Mouse (Mus musculus) liver, postnatal 0 days (tissue): Measurements from ENCODE around the gene Noxo1. TPM values are rescaled to one million over a fixed set of nuclear protein-coding genes. Genes with fewer than 3 reads are reported as not detected.
A peak's percentile ranks its signal among the peaks of the same experiment; 100 is the strongest.

ENCODE experiments used
- ATAC-seq: fragments of 200-750 bp; cut with Nextera tagmentation; 2 replicates; pipeline ENCODE4 v1.8.0; 2017; ENCODE audit warnings: mild to moderate bottlenecking, moderate library complexity
- DNase-seq: peaks from one replicate; pipeline ENCODE4 v3.0.0-alpha.2; 2016
- H3K27ac ChIP-seq: fragments of 300-500 bp; sonication (generic); 2 replicates; pipeline ENCODE4 v1.5.1; 2014; ENCODE audit warnings: antibody characterized with exemption, moderate library complexity, mild to moderate bottlenecking, low read depth
- H3K27me3 ChIP-seq: fragments of 300-500 bp; sonication (generic); 2 replicates; pipeline ENCODE4 v1.6.1; 2014; ENCODE audit warnings: low read length, control low read depth, mixed read lengths; ENCODE audit not compliant: insufficient read depth
- H3K36me3 ChIP-seq: fragments of 300-500 bp; sonication (generic); replicated peaks from 2 replicates; pipeline ENCODE4 v1.6.1; 2014; ENCODE audit warnings: mild to moderate bottlenecking, control low read depth, low read length, moderate library complexity, mixed read lengths; ENCODE audit not compliant: insufficient read depth
- H3K4me1 ChIP-seq: fragments of 300-500 bp; sonication (generic); 2 replicates; pipeline ENCODE4 v1.6.1; 2014; ENCODE audit warnings: antibody characterized with exemption, mild to moderate bottlenecking, control low read depth; ENCODE audit not compliant: insufficient read depth
- H3K4me2 ChIP-seq: fragments of 300-500 bp; sonication (generic); 2 replicates; pipeline ENCODE4 v1.6.1; 2014; ENCODE audit warnings: low read depth, mild to moderate bottlenecking, low read length, moderate library complexity, mixed read lengths
- H3K4me3 ChIP-seq: fragments of 300-500 bp; sonication (generic); 2 replicates; pipeline ENCODE4 v1.5.1; 2014; ENCODE audit warnings: low read depth, low read length
- H3K9ac ChIP-seq: fragments of 300-500 bp; sonication (generic); replicated peaks from 2 replicates; pipeline ENCODE4 v1.6.1; 2014; ENCODE audit warnings: mild to moderate bottlenecking, moderate library complexity
- H3K9me3 ChIP-seq: fragments of 300-500 bp; sonication (generic); 2 replicates; pipeline ENCODE4 v1.6.1; 2016; ENCODE audit warnings: mild to moderate bottlenecking, control low read depth, low read length, mixed read lengths
- CTCF ChIP-seq: sonication (generic); IDR thresholded peaks from 2 replicates; pipeline ENCODE4 v1.5.1; 2016; ENCODE audit warnings: antibody characterized with exemption, low read depth
- EP300 ChIP-seq: IDR thresholded peaks from 2 replicates; pipeline ENCODE4 v1.6.1; 2016; ENCODE audit warnings: antibody characterized with exemption, low read depth, mild to moderate bottlenecking
- whole genome bisulfite sequencing: fragments of 180-500 bp; shearing (Covaris S2); extraction: QIAGEN DNeasy Blood & Tissue Kit; methylation state at CpG from one replicate; pipeline ENCODE4 v1.1.7; 2014; ENCODE audit not compliant: insufficient replicate concordance; 5-methylcytosine and 5-hydroxymethylcytosine counted together
- polyA plus RNA-seq: library from polyadenylated mRNA; unstranded; fragments of >200 nt; fragmentation: Nextera tagmentation; extraction: Ambion mirVana; gene quantifications from 2 replicates; pipeline ENCODE4 v1.2.1, GENCODE M21; 2015

Noxo1 gene
- polyA plus RNA-seq, 1 experiment from 2014 or later: 0.51 TPM

DNA sequence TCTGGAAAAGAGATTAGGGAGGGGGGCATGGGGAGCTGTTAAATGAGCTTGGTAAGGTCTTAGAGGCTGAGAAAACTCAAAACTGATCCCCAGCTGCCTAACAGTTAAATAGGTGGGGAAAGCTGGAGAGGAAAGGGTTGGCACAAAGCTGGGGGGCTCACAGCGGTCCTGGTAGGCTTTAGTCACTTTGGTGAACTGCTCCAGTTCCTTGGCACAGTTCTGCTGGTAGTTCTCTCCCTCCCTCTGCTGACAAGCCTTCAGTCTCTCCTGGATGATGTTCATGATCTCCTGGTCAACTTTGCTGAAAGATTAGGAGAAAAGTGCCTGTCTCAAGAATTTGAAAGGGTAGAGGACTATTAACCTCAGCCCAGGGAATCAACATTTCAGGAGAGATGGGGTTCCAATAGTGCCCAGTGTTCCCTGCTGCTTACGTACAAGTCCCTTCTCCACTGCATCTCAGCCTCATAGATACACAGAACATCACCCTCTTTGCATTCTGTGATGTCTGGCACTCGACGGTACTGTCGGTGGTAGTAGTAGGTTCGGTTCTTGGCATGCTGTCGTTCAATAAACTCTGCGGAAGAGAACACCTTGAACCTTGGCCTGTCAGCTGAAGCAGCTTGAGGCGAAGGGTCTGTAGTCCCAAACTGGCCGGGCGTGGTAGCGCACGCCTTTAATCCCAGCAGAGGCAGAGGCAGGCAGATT lies 26.3 kb downstream of the Noxo1 start:
- Histone ChIP-seq H3K4me2 (peak overlapping the region; percentile 88), H3K9ac (peak overlapping the region; percentile 94), H3K9me3 (no peaks in the 10 kb centered on the region), H3K4me3 (peak overlapping the region; percentile 73), H3K27ac (peak overlapping the region; percentile 85), H3K4me1 (peaks cover 32% of the 10 kb centered on the region), H3K27me3 (no peaks in the 10 kb centered on the region), H3K36me3 (peaks cover 19% of the 10 kb centered on the region)
- TF ChIP-seq CTCF (no peak), EP300 (no peak)
- WGBS: 32% methylated on average over 13 of the region's 13 CpGs
- DNase-seq (peak; percentile 21), ATAC-seq (no peak)

DNA sequence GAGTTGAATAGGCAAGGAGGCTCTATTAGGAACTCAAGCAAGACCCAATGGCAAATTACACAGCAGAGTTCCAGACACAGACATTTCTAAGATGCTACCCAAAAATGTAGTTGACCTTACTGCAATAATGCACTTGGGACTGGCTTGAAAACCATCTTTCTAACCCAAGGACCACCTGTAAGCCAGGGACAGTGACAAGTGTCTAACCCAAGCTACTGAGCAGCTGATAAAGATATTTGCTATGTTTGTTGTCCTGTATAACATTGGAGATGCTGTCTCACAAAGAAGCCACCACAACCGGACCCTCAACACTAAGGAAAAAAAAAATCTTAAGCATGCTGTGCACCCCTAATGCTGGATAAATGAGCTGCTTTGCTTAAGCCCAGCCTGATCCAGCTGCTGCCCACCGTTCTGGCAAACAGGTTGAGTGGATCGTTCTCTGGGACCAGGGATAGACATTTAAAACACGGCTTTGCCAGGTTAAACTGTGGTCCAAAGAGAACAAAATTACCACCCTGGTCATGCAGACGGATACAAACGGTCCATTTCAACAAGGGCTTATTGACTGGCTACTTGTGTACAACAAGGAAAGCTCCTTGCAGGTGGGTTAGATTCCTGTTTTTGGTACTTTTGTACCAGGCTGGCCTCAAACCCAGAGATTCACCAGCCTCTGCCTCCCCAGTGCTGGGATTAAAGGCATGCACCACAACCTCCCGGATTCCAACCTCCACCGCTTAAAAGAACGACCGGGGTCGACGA lies 27.3 kb downstream of the Noxo1 start:
- ATAC-seq (no peak), DNase-seq (peak; percentile 13)
- Histone ChIP-seq H3K27me3 (no peaks in the 10 kb centered on the region), H3K4me2 (peak overlapping the region; percentile 88), H3K4me3 (peak overlapping the region; percentile 73), H3K9ac (peak overlapping the region; percentile 94), H3K27ac (peak overlapping the region; percentile 85), H3K4me1 (peaks cover 32% of the 10 kb centered on the region), H3K9me3 (no peaks in the 10 kb centered on the region), H3K36me3 (peaks cover 16% of the 10 kb centered on the region)
- no peak for TF ChIP-seq EP300
- no peak for TF ChIP-seq CTCF
- WGBS: under 1% methylated on average over 12 of the region's 12 CpGs

DNA sequence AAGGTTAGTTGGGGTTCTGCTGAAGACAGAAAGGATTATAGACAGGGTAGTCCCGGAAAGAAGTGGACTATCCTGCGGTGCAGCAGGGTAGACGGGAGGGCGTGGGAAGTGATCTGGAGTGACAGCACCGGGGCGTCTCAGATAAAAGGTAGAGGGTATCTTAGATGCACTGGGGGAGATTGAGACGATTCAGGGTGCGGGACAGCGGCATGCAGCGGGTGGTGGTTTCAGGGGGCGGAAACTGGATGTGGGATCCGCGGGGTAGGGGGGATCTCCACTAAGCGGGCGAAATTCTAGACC lies 27.8 kb downstream of the Noxo1 start:
- WGBS: 0% methylated on average over 15 of the region's 15 CpGs
- Histone ChIP-seq H3K9me3 (no peaks in the 10 kb centered on the region), H3K9ac (peak overlapping the region; percentile 94), H3K4me3 (peak overlapping the region; percentile 73), H3K4me2 (peak overlapping the region; percentile 88), H3K27ac (peak overlapping the region; percentile 85), H3K36me3 (peaks cover 16% of the 10 kb centered on the region), H3K4me1 (peaks cover 28% of the 10 kb centered on the region), H3K27me3 (no peaks in the 10 kb centered on the region)
- ATAC-seq (peak; percentile 21), DNase-seq (no peak)
- TF ChIP-seq CTCF: no peak
- no peak; the same call in 1 of the 2 replicates for TF ChIP-seq EP300

DNA sequence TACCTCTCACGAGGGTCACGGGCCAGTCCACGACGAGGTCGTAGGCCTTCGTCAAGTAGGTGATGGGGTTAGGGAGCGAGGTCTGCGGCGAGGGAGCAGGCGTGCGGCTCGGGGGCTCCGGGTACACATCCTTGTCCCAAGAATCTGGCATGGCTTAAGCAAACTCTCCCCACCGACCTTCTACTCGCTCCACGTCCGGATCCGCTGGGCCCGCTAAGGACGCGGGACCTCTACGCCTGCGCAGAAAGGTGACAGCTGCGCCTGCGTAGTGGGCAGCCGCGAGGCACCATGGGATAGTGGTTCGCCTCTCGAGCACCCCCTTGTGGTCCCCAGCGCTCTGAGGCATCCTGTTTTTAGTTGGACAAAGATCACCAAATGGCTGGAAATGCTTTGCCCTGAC lies 28.1 kb downstream of the Noxo1 start, which contains the start of gene Ndufb10:
Gene Ndufb10 (minus strand): TSS at position 295 of the 400 bp plus-strand sequence.
- H3K27me3 ChIP-seq: no peaks in the 10 kb centered on the region
- TF ChIP-seq CTCF (peak; percentile 100), EP300 (no peak)
- peak within 1 kb of the TSS; percentile 85 for H3K27ac ChIP-seq
- H3K4me1 ChIP-seq: peaks cover 25% of the 10 kb centered on the region
- H3K36me3 ChIP-seq: peaks cover 16% of the 10 kb centered on the region
- peak; percentile 98 for DNase-seq
- H3K4me3 ChIP-seq: peak within 1 kb of the TSS; percentile 73
- peak; percentile 70 for ATAC-seq
- no peaks in the 10 kb centered on the region for H3K9me3 ChIP-seq
- peak within 1 kb of the TSS; percentile 94 for H3K9ac ChIP-seq
- peak within 1 kb of the TSS; percentile 88 for H3K4me2 ChIP-seq
- WGBS: 0% methylated on average over 30 of the region's 30 CpGs

DNA sequence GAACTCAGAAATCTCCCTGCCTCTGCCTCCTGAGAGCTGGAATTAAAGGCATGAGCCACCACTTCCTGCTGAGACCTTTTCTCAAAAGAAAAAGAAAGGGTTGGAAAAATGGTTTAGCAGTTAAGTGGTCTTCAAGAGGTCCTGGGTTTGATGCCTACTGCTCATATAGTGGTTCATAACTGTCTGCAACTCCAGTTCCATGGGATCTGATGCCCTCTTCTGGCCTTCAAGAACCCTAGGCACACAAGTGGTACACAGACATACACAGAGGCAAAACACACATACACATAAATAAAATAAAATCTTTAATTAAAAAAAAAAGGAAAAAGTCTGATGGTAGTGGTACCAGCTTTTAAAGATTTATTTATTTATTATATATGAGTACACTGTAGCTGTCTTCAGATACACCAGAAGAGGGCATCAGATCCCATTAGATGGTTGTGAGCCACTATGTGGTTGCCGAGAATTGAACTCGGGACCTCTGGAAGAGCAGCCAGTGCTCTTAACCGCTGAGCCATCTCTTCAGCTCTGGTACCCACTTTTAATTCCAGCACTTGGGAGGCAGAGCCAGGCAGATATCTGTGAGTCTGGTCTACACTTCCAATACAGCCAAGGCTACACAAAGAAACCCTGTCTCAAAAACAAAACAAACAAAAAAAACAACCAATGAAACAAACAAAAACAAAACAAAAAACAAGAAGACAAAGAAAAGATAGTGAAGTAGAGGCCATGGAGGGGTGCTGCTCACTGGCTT lies 29.8 kb downstream of the Noxo1 start:
- no peak for ATAC-seq
- DNase-seq: no peak
- peaks cover 25% of the 10 kb centered on the region for H3K4me1 ChIP-seq
- H3K27me3 ChIP-seq: no peaks in the 10 kb centered on the region
- no peaks in the 10 kb centered on the region for H3K9me3 ChIP-seq
- no peak overlapping the region for H3K4me3 ChIP-seq
- TF ChIP-seq EP300 (no peak), CTCF (0 out of 2 replicates have a peak, but pooled peaks have one; percentile 20)
- H3K27ac ChIP-seq: no peak overlapping the region
- no peak overlapping the region for H3K9ac ChIP-seq
- no peak overlapping the region for H3K4me2 ChIP-seq
- peaks cover 16% of the 10 kb centered on the region for H3K36me3 ChIP-seq
- WGBS: 78% methylated on average over 3 of the region's 3 CpGs

DNA sequence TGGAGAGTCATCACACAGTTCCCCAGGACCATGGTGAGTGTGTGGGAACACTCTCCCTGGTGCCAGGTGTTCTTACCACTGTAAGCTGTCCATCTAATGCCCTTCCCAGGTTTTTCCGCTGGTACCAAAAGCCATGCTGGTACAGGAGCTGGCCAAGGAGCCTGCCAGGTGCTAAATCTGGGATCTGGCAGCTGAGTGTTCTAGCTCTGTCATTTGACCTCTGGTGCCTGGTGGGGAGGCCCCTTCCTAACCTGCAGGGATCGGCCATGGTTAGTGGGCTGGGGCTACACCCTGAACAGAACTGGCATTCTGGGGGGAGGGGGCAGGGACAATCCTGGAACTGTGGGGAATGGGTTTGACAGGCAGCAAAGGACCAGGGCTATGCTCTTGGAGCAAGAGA lies 31.6 kb downstream of the Noxo1 start, which contains the start of gene Rpl3l:
Gene Rpl3l (plus strand): TSS at position 203 of the 400 bp plus-strand sequence.
- ATAC-seq (no peak), DNase-seq (no peak)
- Histone ChIP-seq H3K9me3 (no peaks in the 10 kb centered on the region), H3K27ac (no peak within 1 kb of the TSS), H3K4me2 (no peak within 1 kb of the TSS), H3K4me1 (peaks cover 14% of the 10 kb centered on the region), H3K27me3 (no peaks in the 10 kb centered on the region), H3K9ac (no peak within 1 kb of the TSS; the same call in 1 of the 2 replicates), H3K4me3 (no peak within 1 kb of the TSS), H3K36me3 (peaks cover under 1% of the 10 kb centered on the region; the same call in 1 of the 2 replicates)
- TF ChIP-seq EP300: no peak
- TF ChIP-seq CTCF: no peak
- 75% methylated on average over 2 of the region's 2 CpGs for WGBS
